Mouse (Mus musculus): Measurements from ENCODE around the gene Hs3st2. TPM values are rescaled to one million over a fixed set of nuclear protein-coding genes. Genes with fewer than 3 reads are reported as not detected.

Gene Hs3st2
- total and polyA plus RNA-seq, 3 experiments: not detected

DNA sequence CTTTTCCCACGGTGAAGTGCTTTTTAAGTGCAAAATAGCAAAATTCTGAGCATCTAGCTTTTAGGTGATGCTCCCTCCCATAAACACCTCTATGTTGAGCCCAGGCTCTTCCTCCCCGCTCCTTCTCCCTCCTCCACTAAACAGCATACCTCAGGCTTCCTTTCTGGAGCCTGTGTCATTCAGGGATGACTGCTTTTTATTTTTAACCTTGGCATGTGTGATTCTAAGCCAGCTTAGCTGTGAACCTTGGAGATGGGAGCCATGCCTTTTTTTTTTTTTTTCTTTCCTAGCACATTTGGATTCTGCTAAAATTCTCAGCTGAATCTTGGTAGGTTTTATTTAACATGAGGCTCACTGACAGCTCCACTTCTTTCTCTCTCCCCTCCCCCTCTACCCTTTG is 3.2 kb downstream of the Hs3st2 start:
- no peaks in the 10 kb centered on the region for H3K4me1 ChIP-seq (ENCODE audit: control insufficient read depth in 1 of 2, insufficient read depth in 2 of 2)
- dilution Hi-C loops (cut with MboI; ENCODE audit: extremely low pct_ligation_motif_present, extremely low pct_unique_long_range_greater_than_20kb, low sequenced_read_pairs) (no loop called here), in situ Hi-C loops (cut with MboI; ENCODE audit: low pct_ligation_motif_present, low pct_unique_long_range_greater_than_20kb, low sequenced_read_pairs) (no loop called here)
- peaks cover 11% of the 10 kb centered on the region for H3K9me3 ChIP-seq (replicated peaks; ENCODE audit: low read length)
- H3K27me3 ChIP-seq (replicated peaks): peaks cover 62% of the 10 kb centered on the region
- no peak for DNase-seq (ENCODE audit: extremely low read depth)
- no peak overlapping the region for H3K4me2 ChIP-seq (ENCODE audit: insufficient read depth, low read depth, poor library complexity, severe bottlenecking)
- H3K36me3 ChIP-seq (replicated peaks in 1 of 2; ENCODE audit: control insufficient read depth in 1 of 2, insufficient read depth in 1 of 2, low read length in 1 of 2): no peaks in the 10 kb centered on the region
- no peak for TF ChIP-seq E2F4 (IDR thresholded peaks at IDR 0.05; ENCODE audit: insufficient replicate concordance, low read depth, low read length)
- TF ChIP-seq MAFK (IDR thresholded peaks at IDR 0.05; ENCODE audit: insufficient replicate concordance, low read length): no peak
- no peak for TF ChIP-seq ZMIZ1 (IDR thresholded peaks at IDR 0.05; ENCODE audit: low read depth, low read length)
- TF ChIP-seq POLR2A (IDR thresholded peaks at IDR 0.05; ENCODE audit: low read depth, low read length): no peak
- no peak for TF ChIP-seq GABPA (IDR thresholded peaks at IDR 0.05; ENCODE audit: insufficient replicate concordance, low read depth, low read length)
- TF ChIP-seq USF2 (conservative IDR thresholded peaks at IDR 0.05; ENCODE audit: low read depth, low read length): no peak
- TF ChIP-seq RCOR1 (conservative IDR thresholded peaks at IDR 0.05; ENCODE audit: low read depth, low read length): no peak
- no peak for TF ChIP-seq CTCF (conservative IDR thresholded peaks at IDR 0.05 in 1 of 2, IDR thresholded peaks at IDR 0.05 in 1 of 2; ENCODE audit: low read depth in 2 of 2, low read length in 2 of 2)
- no peak for TF ChIP-seq KAT2A (IDR thresholded peaks at IDR 0.05; ENCODE audit: insufficient replicate concordance, low read length)
- TF ChIP-seq IRF4 (IDR thresholded peaks at IDR 0.05; ENCODE audit: low read depth, low read length): no peak
- no peak for TF ChIP-seq TCF12 (IDR thresholded peaks at IDR 0.05; ENCODE audit: low read depth, low read length)
- no peak for TF ChIP-seq NELFE (IDR thresholded peaks at IDR 0.05; ENCODE audit: low read depth, low read length)
- no peak for TF ChIP-seq NRF1 (IDR thresholded peaks at IDR 0.05; ENCODE audit: low read depth, low read length)
- no peak for TF ChIP-seq CHD1 (IDR thresholded peaks at IDR 0.05; ENCODE audit: low read depth, low read length)
- no peak for TF ChIP-seq MAX (IDR thresholded peaks at IDR 0.05; ENCODE audit: low read length)
- no peak for TF ChIP-seq SMC3 (IDR thresholded peaks at IDR 0.05; ENCODE audit: low read depth, low read length)
- no peak overlapping the region for H3K4me3 ChIP-seq (replicated peaks in 1 of 3; ENCODE audit: low read depth in 2 of 3, low read length in 2 of 3, poor library complexity in 1 of 3)
- H3K79me2 ChIP-seq (replicated peaks; ENCODE audit: control insufficient read depth, extremely low read depth, insufficient read depth, poor library complexity, severe bottlenecking): no peaks in the 10 kb centered on the region
- H3K9ac ChIP-seq (ENCODE audit: insufficient read depth, low read depth): no peak overlapping the region
- H3K27ac ChIP-seq (ENCODE audit: insufficient read depth, low read depth): no peak overlapping the region

DNA sequence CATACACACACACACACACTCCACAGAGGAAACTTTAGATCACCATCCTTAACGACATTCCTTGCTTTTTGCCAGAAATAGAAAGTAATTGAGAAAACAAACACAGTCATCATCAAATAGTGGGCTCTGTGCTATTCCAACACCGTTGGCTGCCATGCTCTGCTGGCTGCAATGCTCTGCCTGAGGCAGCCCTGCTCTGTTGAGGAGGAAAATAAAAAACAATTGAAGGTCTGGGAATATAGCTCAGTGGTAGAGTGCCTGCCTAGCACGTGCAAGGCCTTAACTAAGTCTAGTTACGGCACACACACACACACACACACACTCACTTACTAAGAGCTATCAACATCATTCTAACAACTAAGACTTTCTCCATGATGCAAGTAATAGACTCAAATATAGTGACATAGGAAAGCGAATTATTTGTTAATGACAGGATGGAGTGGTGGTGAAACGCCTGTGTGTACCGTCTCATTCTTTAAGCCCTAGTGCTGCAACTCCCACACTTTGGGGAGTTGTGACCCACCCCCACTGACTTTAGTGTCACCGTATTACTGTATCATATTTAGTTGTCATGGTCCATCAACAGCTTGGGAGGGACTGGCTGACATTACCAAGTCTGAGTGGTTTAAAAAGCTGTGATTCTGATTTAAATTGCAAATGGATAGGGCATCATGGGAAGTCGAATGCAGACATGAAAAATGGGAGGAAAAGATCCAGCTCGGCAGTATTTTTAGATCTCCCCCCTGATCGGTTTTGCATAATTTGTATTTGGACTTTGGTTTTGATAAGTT is 19.3 kb downstream of the Hs3st2 start:
- no peak for DNase-seq (ENCODE audit: extremely low read depth)
- dilution Hi-C loops (cut with MboI; ENCODE audit: extremely low pct_ligation_motif_present, extremely low pct_unique_long_range_greater_than_20kb, low sequenced_read_pairs): no loop called here
- Histone ChIP-seq H3K9me3 (replicated peaks; ENCODE audit: low read length) (no peaks in the 10 kb centered on the region), H3K4me1 (ENCODE audit: control insufficient read depth in 1 of 2, insufficient read depth in 2 of 2) (peaks cover 0 to 3% of the 10 kb centered on the region in 2 experiments; a peak in 1 of 4 replicates), H3K79me2 (replicated peaks; ENCODE audit: control insufficient read depth, extremely low read depth, insufficient read depth, poor library complexity, severe bottlenecking) (no peaks in the 10 kb centered on the region), H3K4me3 (replicated peaks in 1 of 3; ENCODE audit: low read depth in 2 of 3, low read length in 2 of 3, poor library complexity in 1 of 3) (no peak overlapping the region), H3K27me3 (replicated peaks) (peaks cover 58% of the 10 kb centered on the region), H3K36me3 (replicated peaks in 1 of 2; ENCODE audit: control insufficient read depth in 1 of 2, insufficient read depth in 1 of 2, low read length in 1 of 2) (no peaks in the 10 kb centered on the region), H3K9ac (ENCODE audit: insufficient read depth, low read depth) (no peak overlapping the region), H3K27ac (ENCODE audit: insufficient read depth, low read depth) (no peak overlapping the region), H3K4me2 (ENCODE audit: insufficient read depth, low read depth, poor library complexity, severe bottlenecking) (no peak overlapping the region)
- in situ Hi-C loops (cut with MboI; ENCODE audit: low pct_ligation_motif_present, low pct_unique_long_range_greater_than_20kb, low sequenced_read_pairs): no loop called here
- no peak for TF ChIP-seq CHD1 (IDR thresholded peaks at IDR 0.05; ENCODE audit: low read depth, low read length)
- TF ChIP-seq JUN (IDR thresholded peaks at IDR 0.05; ENCODE audit: insufficient read depth, low read depth, low read length): no peak
- no peak for TF ChIP-seq UBTF (IDR thresholded peaks at IDR 0.05; ENCODE audit: low read depth, low read length)

Measured in CH12.LX (cell line).